Mouse (Mus musculus): ENCODE measurements around the gene Zfp119b. TPM values are rescaled to one million over a fixed set of nuclear protein-coding genes. Genes with fewer than 3 reads are reported as not detected.
A peak's percentile ranks its signal among the peaks of the same experiment; 100 is the strongest.
"Not testable (repeated sequence)": the region's sequence is repeated elsewhere in the genome, so short reads cannot be mapped to it uniquely, and the experiment has no call there.

Zfp119b gene
- polyA plus RNA-seq, 1 experiment from 2014 or later = 6.9 TPM

DNA sequence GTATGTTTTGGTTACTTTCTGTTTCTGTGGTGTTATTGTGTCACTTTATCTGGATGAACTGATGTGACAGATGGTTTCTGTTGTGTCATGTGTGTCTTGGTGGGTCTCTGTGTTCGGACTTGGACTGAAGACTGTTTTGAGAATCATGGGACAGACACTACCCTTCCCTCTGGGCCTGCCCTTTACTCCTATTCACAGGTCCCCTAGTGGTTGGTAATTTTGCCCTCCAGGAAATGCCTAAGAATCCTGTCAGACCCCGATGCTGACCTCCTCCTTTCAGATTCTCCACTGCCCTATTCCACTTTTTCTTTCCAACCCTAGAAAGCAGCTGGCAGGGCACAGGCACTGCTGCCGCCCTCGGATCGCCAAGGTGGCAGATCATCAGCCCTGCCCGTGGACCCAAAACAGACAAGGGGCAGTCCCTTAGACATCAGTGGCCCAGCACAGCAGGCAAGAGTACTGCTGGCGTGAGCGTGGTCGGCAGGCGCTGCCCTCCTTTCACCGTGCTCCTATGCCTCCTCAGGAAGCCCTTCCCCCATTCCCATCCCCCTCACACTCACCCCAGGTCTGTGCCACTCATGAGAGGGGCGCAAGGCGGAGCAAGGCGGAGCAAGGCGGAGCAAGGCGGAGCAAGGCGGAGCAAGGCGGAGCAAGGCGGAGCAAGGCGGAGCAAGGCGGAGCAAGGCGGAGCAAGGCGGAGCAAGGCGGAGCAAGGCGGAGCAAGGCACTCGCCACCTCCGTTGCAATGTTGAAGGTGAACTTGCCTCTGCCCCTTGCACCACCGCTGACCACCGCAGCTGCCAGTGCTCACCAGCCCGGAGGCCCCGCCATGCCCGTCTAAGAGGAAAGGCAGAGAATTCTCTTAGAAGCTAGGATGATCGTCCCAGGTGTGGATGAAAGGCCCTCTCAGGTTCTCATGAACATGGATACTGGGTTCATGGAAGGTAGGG is 17.5 kb downstream of the Zfp119b start:
- H3K4me2 ChIP-seq (ENCODE audit: low read length) = peak overlapping the region; percentile 80
- H3K36me3 ChIP-seq (ENCODE audit: control insufficient read depth, insufficient read depth, low read length) = no peaks in the 10 kb centered on the region
- H3K9ac ChIP-seq (ENCODE audit: low read depth, low read length) = peak overlapping the region; percentile 81
- no peaks in the 10 kb centered on the region for H3K27me3 ChIP-seq (replicated peaks; ENCODE audit: control insufficient read depth, insufficient read depth, low read length)
- H3K9me3 ChIP-seq (ENCODE audit: control insufficient read depth, low read length) = peaks cover 5% of the 10 kb centered on the region; the same call in 1 of the 2 replicates
- peaks cover 2% of the 10 kb centered on the region; the same call in 1 of the 2 replicates for H3K4me1 ChIP-seq (ENCODE audit: control insufficient read depth, insufficient read depth, low read depth, low read length)
- peak; percentile 98 for ATAC-seq
- peak overlapping the region; percentile 58 for H3K4me3 ChIP-seq (ENCODE audit: low read length)
- 1% methylated on average over 29 of the region's 33 CpGs for WGBS
- H3K27ac ChIP-seq (ENCODE audit: low read depth, low read length) = peak overlapping the region; percentile 84

DNA sequence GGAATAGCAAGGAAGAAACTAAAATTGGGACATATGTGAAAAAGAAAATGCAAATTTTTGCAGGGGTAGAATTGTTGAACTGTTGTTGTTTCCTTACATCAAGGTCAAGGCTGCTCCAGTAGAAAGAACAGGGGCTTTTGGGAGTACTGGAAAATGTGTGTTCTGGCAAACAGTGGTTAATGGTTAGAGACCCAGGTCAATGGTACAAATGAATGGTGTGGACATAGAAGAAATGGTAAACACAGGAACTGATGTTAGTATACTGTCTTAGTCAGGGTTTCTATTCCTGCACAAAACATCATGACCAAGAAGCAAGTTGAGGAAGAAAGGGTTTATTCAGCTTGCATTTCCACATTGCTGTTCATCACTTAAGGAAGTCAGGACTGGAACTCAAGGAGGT is 42.6 kb downstream of the Zfp119b start:
- Histone ChIP-seq H3K36me3 (ENCODE audit: control insufficient read depth, insufficient read depth, low read length) (no peaks in the 10 kb centered on the region), H3K27me3 (replicated peaks; ENCODE audit: control insufficient read depth, insufficient read depth, low read length) (no peaks in the 10 kb centered on the region), H3K4me3 (ENCODE audit: low read length) (no peak overlapping the region), H3K9me3 (ENCODE audit: control insufficient read depth, low read length) (no peaks in the 10 kb centered on the region), H3K9ac (ENCODE audit: low read depth, low read length) (no peak overlapping the region), H3K27ac (ENCODE audit: low read depth, low read length) (no peak overlapping the region), H3K4me1 (ENCODE audit: control insufficient read depth, insufficient read depth, low read depth, low read length) (no peaks in the 10 kb centered on the region), H3K4me2 (ENCODE audit: low read length) (no peak overlapping the region)
- ATAC-seq = no peak

DNA sequence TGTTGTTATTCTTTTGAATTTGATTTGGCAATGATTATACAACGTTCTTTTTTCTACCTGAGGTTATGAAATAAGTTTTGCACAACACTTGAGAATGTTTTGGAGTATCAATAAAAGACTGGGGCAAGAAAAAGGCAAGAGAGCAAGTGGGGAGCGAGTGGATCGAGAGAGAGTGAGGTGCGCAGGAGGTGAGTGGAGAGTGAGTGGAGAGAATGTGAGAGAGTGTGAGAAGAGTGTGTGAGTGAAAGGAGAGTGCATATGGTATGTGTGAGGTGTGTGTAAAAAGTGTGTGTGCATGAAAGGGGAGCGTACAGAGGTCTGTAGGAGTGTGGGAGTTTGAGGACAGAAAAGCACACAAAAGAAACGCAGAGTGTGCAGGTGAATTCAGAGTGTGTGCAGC is 45.2 kb downstream of the Zfp119b start:
- no peaks in the 10 kb centered on the region for H3K27me3 ChIP-seq (replicated peaks; ENCODE audit: control insufficient read depth, insufficient read depth, low read length)
- H3K9ac ChIP-seq (ENCODE audit: low read depth, low read length) = no peak overlapping the region
- no peak overlapping the region for H3K4me3 ChIP-seq (ENCODE audit: low read length)
- no peak for ATAC-seq
- H3K9me3 ChIP-seq (ENCODE audit: control insufficient read depth, low read length) = 0 out of 2 replicates have a peak, but pooled peaks cover 2% of the 10 kb centered on the region
- H3K4me2 ChIP-seq (ENCODE audit: low read length) = no peak overlapping the region
- H3K27ac ChIP-seq (ENCODE audit: low read depth, low read length) = no peak overlapping the region
- 71% methylated on average over 6 of the region's 6 CpGs for WGBS
- no peaks in the 10 kb centered on the region for H3K36me3 ChIP-seq (ENCODE audit: control insufficient read depth, insufficient read depth, low read length)
- no peaks in the 10 kb centered on the region for H3K4me1 ChIP-seq (ENCODE audit: control insufficient read depth, insufficient read depth, low read depth, low read length)

GRCm38 (mm10) chr17:55903687-55904086 is 45.6 kb downstream of the Zfp119b start:
- no peak overlapping the region for H3K4me2 ChIP-seq (ENCODE audit: low read length)
- WGBS = 94% methylated on average over 1 of the region's 1 CpGs
- no peak overlapping the region for H3K4me3 ChIP-seq (ENCODE audit: low read length)
- no peak for ATAC-seq
- H3K9ac ChIP-seq (ENCODE audit: low read depth, low read length) = no peak overlapping the region
- no peak overlapping the region for H3K27ac ChIP-seq (ENCODE audit: low read depth, low read length)
- peaks cover 4% of the 10 kb centered on the region; the same call in 1 of the 2 replicates for H3K9me3 ChIP-seq (ENCODE audit: control insufficient read depth, low read length)
- H3K27me3 ChIP-seq (replicated peaks; ENCODE audit: control insufficient read depth, insufficient read depth, low read length) = no peaks in the 10 kb centered on the region
- peaks cover 2% of the 10 kb centered on the region; the same call in 1 of the 2 replicates for H3K36me3 ChIP-seq (ENCODE audit: control insufficient read depth, insufficient read depth, low read length)
- H3K4me1 ChIP-seq (ENCODE audit: control insufficient read depth, insufficient read depth, low read depth, low read length) = no peaks in the 10 kb centered on the region

DNA sequence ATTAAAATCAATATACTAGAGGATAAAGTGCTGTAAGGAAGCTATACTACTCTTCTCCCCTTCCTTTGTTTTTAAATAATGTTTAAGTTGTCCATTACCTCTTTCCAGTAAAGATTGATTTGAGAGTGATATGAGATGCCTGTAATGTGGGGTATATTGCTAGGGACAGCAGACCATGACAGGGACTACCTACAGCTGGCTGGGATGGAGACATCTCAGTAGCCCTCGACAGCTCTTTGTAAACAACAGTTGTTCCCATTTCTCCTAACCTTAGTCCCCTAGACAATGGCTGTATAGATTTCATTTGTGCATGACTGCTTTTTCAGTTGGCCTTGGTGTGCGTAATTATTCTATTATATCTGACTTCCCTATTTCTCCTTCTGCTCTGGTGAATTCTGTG is 46.2 kb downstream of the Zfp119b start:
- no peak overlapping the region for H3K4me3 ChIP-seq (ENCODE audit: low read length)
- no peak for ATAC-seq
- WGBS = 47% methylated on average over 2 of the region's 2 CpGs
- no peak overlapping the region for H3K27ac ChIP-seq (ENCODE audit: low read depth, low read length)
- no peak overlapping the region for H3K4me2 ChIP-seq (ENCODE audit: low read length)
- peaks cover 7% of the 10 kb centered on the region for H3K36me3 ChIP-seq (ENCODE audit: control insufficient read depth, insufficient read depth, low read length)
- no peaks in the 10 kb centered on the region for H3K27me3 ChIP-seq (replicated peaks; ENCODE audit: control insufficient read depth, insufficient read depth, low read length)
- no peak overlapping the region for H3K9ac ChIP-seq (ENCODE audit: low read depth, low read length)
- peaks cover 7% of the 10 kb centered on the region for H3K9me3 ChIP-seq (ENCODE audit: control insufficient read depth, low read length)
- no peaks in the 10 kb centered on the region for H3K4me1 ChIP-seq (ENCODE audit: control insufficient read depth, insufficient read depth, low read depth, low read length)

DNA sequence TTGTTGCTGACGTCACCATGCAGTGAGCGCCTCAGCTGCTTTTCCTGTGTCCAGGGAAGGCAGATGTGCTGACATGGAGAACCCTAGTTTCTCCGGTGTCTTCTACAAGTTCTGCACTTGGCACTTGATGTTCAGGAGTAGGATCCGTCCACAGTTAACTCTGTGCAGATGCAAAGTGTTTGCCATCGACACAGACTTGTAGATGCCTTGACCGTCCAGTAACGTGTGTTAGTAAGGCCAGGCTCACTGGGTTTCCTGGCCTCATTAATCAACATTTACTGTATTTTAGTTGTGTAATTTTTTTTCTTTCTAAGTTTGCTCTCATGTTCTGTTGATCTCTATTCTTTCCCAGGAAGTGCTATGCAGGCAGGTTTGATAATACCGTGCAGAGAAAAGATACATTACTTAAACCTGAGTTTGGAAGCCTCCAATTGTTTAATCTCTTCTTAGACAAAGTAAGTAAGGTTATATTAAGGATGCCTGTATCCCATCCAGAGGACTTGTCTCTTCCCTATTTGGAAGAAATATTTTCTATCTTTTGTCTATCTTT is 56.8 kb downstream of the Zfp119b start:
- Histone ChIP-seq H3K9ac (ENCODE audit: low read depth, low read length) (peak overlapping the region; percentile 53), H3K4me3 (ENCODE audit: low read length) (peak overlapping the region; percentile 49), H3K27ac (ENCODE audit: low read depth, low read length) (0 out of 2 replicates have a peak overlapping the region, but pooled peaks have one; percentile 44), H3K4me2 (ENCODE audit: low read length) (peak overlapping the region; percentile 57)
- H3K27me3 ChIP-seq (replicated peaks; ENCODE audit: control insufficient read depth, insufficient read depth, low read length); H3K9me3 ChIP-seq (ENCODE audit: control insufficient read depth, low read length); H3K36me3 ChIP-seq (ENCODE audit: control insufficient read depth, insufficient read depth, low read length); ATAC-seq; H3K4me1 ChIP-seq (ENCODE audit: control insufficient read depth, insufficient read depth, low read depth, low read length): not testable (repeated sequence)
- 12% methylated on average over 6 of the region's 8 CpGs for WGBS

Other genes with a start within 250 kb of the Zfp119b start
- gene Pot1b, start 236.9 kb downstream of the Zfp119b start, polyA plus RNA-seq (2015; fragmentation: Nextera tagmentation; extraction: Ambion mirVana) = 5.3 and 5.8 TPM in 2 replicates
- gene Adgre4, start 199.5 kb downstream of the Zfp119b start, polyA plus RNA-seq (2015; fragmentation: Nextera tagmentation; extraction: Ambion mirVana) = 0.09 and 0.15 TPM in 2 replicates
- gene Zfp119a, start 70.6 kb downstream of the Zfp119b start, polyA plus RNA-seq (2015; fragmentation: Nextera tagmentation; extraction: Ambion mirVana) = 10.5 and 12.1 TPM in 2 replicates
- 12.7 and 14.7 TPM in 2 replicates for gene Zfp959, start 57.4 kb downstream of the Zfp119b start, polyA plus RNA-seq (2015; fragmentation: Nextera tagmentation; extraction: Ambion mirVana)
- gene Ebi3, start 3.1 kb upstream of the Zfp119b start, polyA plus RNA-seq (2015; fragmentation: Nextera tagmentation; extraction: Ambion mirVana) = 6.3 and 7.2 TPM in 2 replicates
- gene Yju2, start 9.6 kb upstream of the Zfp119b start, polyA plus RNA-seq (2015; fragmentation: Nextera tagmentation; extraction: Ambion mirVana) = 20.5 and 23.2 TPM in 2 replicates
- 177 and 182 TPM in 2 replicates for gene Shd, start 21.0 kb upstream of the Zfp119b start, polyA plus RNA-seq (2015; fragmentation: Nextera tagmentation; extraction: Ambion mirVana)
- 227 and 252 TPM in 2 replicates for gene Fsd1, start 37.0 kb upstream of the Zfp119b start, polyA plus RNA-seq (2015; fragmentation: Nextera tagmentation; extraction: Ambion mirVana)
- 6.5 and 6.8 TPM in 2 replicates for gene Stap2, start 56.1 kb upstream of the Zfp119b start, polyA plus RNA-seq (2015; fragmentation: Nextera tagmentation; extraction: Ambion mirVana)
- gene Mpnd, start 56.2 kb upstream of the Zfp119b start, polyA plus RNA-seq (2015; fragmentation: Nextera tagmentation; extraction: Ambion mirVana) = 119 and 127 TPM in 2 replicates
- gene Sh3gl1, start 87.1 kb upstream of the Zfp119b start, polyA plus RNA-seq (2015; fragmentation: Nextera tagmentation; extraction: Ambion mirVana) = 106 and 112 TPM in 2 replicates
- gene Chaf1a, start 90.9 kb upstream of the Zfp119b start, polyA plus RNA-seq (2015; fragmentation: Nextera tagmentation; extraction: Ambion mirVana) = 4.5 and 6.7 TPM in 2 replicates
- 77.6 and 79.5 TPM in 2 replicates for gene Ubxn6, start 125.5 kb upstream of the Zfp119b start, polyA plus RNA-seq (2015; fragmentation: Nextera tagmentation; extraction: Ambion mirVana)
- gene Hdgfl2, start 130.1 kb upstream of the Zfp119b start, polyA plus RNA-seq (2015; fragmentation: Nextera tagmentation; extraction: Ambion mirVana) = 125 and 136 TPM in 2 replicates
- gene Plin4, start 160.3 kb upstream of the Zfp119b start, polyA plus RNA-seq (2015; fragmentation: Nextera tagmentation; extraction: Ambion mirVana) = 0.07 and 0.10 TPM in 2 replicates
- 2.4 and 3.4 TPM in 2 replicates for gene Plin5, start 168.1 kb upstream of the Zfp119b start, polyA plus RNA-seq (2015; fragmentation: Nextera tagmentation; extraction: Ambion mirVana)
- 0.68 and 0.91 TPM in 2 replicates for gene Lrg1, start 172.5 kb upstream of the Zfp119b start, polyA plus RNA-seq (2015; fragmentation: Nextera tagmentation; extraction: Ambion mirVana)
- gene Sema6b, start 190.8 kb upstream of the Zfp119b start, polyA plus RNA-seq (2015; fragmentation: Nextera tagmentation; extraction: Ambion mirVana) = 12.5 and 12.7 TPM in 2 replicates
- gene Tnfaip8l1, start 213.0 kb upstream of the Zfp119b start, polyA plus RNA-seq (2015; fragmentation: Nextera tagmentation; extraction: Ambion mirVana) = 9.1 and 9.9 TPM in 2 replicates
- 81.4 and 88.4 TPM in 2 replicates for gene Mydgf, start 234.4 kb upstream of the Zfp119b start, polyA plus RNA-seq (2015; fragmentation: Nextera tagmentation; extraction: Ambion mirVana)

Data from hindbrain, embryonic 16.5 days (tissue).